Mouse (Mus musculus) heart, embryonic 11.5 days (tissue): ENCODE results near the gene Cd151. TPM values are rescaled to one million over a fixed set of nuclear protein-coding genes. Genes with fewer than 3 reads are reported as not detected.

Experiments used
- ATAC-seq: fragments of 200-750 bp; cut with Nextera tagmentation; replicated peaks from 2 replicates; pipeline ENCODE4 v1.8.0; 2017; ENCODE audit warnings: moderate library complexity; ENCODE audit not compliant: insufficient number of reproducible peaks, low FRiP score, low TSS enrichment
- H3K27ac ChIP-seq: fragments of 300-500 bp; sonication (generic); 2 replicates; pipeline ENCODE4 v1.5.1; 2014; ENCODE audit warnings: mild to moderate bottlenecking, low read depth, low read length
- H3K27me3 ChIP-seq: fragments of 300-500 bp; sonication (generic); 2 replicates; pipeline ENCODE4 v1.6.1; 2014; ENCODE audit warnings: mild to moderate bottlenecking, low read length, mixed read lengths; ENCODE audit not compliant: control insufficient read depth, insufficient read depth
- H3K36me3 ChIP-seq: fragments of 300-500 bp; sonication (generic); 2 replicates; pipeline ENCODE4 v1.6.1; 2014; ENCODE audit warnings: mild to moderate bottlenecking, low read length, moderate library complexity, mixed read lengths; ENCODE audit not compliant: control insufficient read depth, insufficient read depth
- H3K4me1 ChIP-seq: fragments of 300-500 bp; sonication (generic); 2 replicates; pipeline ENCODE4 v1.6.1; 2014; ENCODE audit warnings: low read length; ENCODE audit not compliant: control insufficient read depth, insufficient read depth
- H3K4me2 ChIP-seq: fragments of 300-500 bp; sonication (generic); 2 replicates; pipeline ENCODE4 v1.6.1; 2014; ENCODE audit warnings: mild to moderate bottlenecking, moderate library complexity
- H3K4me3 ChIP-seq: fragments of 300-500 bp; sonication (generic); 2 replicates; pipeline ENCODE4 v1.5.1; 2014; ENCODE audit warnings: low read depth, low read length
- H3K9ac ChIP-seq: fragments of 300-500 bp; sonication (generic); 2 replicates; pipeline ENCODE4 v1.6.1; 2014; ENCODE audit warnings: mild to moderate bottlenecking, low read depth, low read length, moderate library complexity
- H3K9me3 ChIP-seq: fragments of 300-500 bp; sonication (generic); replicated peaks from 2 replicates; pipeline ENCODE4 v1.6.1; 2016; ENCODE audit warnings: low read length; ENCODE audit not compliant: control insufficient read depth
- WGBS: fragments of 180-500 bp; shearing (Covaris S2); extraction: QIAGEN DNeasy Blood & Tissue Kit; methylation state at CpG from one replicate; pipeline ENCODE4 v1.1.7; 2014; ENCODE audit not compliant: insufficient replicate concordance; 5-methylcytosine and 5-hydroxymethylcytosine counted together
- polyA plus RNA-seq: library from polyadenylated mRNA; unstranded; fragments of >200 nt; fragmentation: Nextera tagmentation; extraction: Ambion mirVana; gene quantifications from 2 replicates; pipeline ENCODE4 v1.2.1, GENCODE M21; 2014

Gene Cd151
- polyA plus RNA-seq, 1 experiment from 2014 or later: 101 TPM

DNA sequence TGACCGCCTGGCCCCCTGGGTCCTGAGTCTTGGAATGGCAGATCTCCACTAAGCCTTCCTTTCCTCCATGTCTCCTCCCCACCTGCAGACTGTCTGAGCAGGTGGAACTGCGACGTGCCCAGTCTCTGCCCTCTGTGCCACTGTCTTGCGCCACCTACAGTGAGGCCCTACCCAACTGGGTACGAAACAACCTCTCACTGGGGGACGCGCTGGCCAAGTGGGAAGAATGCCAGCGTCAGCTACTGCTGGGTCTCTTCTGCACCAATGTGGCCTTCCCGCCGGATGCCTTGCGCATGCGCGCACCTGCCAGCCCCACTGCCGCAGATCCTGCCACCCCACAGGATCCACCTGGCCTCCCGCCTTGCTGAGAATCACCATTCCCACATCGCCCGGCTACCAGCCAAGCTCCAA is 7.9 kb upstream of the Cd151 start:
- no peak overlapping the region for H3K4me2 ChIP-seq
- H3K36me3 ChIP-seq: peaks cover 7% of the 10 kb centered on the region
- H3K9ac ChIP-seq: no peak overlapping the region
- 87% methylated on average over 17 of the region's 17 CpGs for WGBS
- no peaks in the 10 kb centered on the region for H3K9me3 ChIP-seq
- no peak overlapping the region for H3K4me3 ChIP-seq
- no peak for ATAC-seq
- peaks cover 29% of the 10 kb centered on the region for H3K4me1 ChIP-seq
- no peak overlapping the region for H3K27ac ChIP-seq
- peaks cover 39% of the 10 kb centered on the region for H3K27me3 ChIP-seq

DNA sequence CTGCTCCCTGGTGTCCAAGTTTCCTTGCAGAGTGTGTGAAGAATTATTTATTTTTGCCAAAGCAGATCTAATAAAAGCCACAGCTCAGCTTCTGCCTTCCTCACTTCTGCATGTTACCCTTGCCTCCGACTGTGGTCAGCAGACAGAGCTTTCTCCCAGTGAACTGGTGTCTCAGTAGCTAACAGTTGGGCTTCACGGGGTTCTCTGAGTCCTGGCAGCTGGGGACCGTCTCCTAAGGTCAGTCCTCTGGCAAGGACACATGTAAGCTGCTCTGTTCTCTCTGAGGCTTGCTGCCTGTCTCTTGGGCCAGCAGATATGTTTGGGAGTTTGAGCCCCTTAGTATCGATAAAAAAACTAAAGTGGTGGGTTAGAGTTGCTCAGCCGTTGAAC is 7.2 kb upstream of the Cd151 start:
- H3K4me3 ChIP-seq: no peak overlapping the region
- WGBS: 68% methylated on average over 5 of the region's 5 CpGs
- ATAC-seq: no peak

DNA sequence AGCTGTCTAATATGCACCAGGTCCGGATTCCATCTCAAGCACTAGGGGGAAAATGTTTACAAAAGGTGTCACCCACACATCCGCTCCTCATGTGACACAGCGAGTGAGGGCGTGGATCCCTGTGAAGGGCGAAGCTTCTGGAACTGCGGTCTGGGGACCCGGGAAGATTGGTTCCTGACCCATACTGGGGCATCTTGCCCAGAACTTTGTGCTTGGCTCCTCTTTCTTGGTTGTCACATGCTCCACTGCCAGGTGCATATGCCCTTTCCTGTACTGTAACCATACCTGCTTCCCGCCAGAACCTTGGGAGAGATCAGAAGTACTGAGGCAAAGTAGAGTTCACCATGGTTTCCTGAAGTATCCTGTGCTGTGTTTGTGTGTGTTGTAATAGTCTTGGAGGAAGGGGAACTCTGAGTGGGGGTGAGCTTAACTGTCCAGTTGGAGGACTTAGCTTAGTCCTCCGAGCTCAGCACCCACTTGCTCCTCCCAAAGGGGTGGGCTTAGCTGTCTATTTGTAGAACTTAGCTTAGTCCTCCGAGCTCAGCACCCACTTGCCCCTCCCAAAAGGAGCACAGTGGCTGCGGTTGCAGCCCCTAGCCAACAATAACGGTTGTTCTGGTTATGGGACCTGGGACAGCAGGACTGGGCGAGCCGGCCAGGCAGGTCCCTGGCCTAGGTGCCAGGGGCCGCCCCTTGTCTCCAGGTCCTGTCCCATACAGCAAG is 6.6 kb upstream of the Cd151 start, which contains the start of gene Cracr2b:
Cracr2b (plus strand) TSS at position 704 of the 723 bp plus-strand sequence.
- 68% methylated on average over 15 of the region's 15 CpGs for WGBS
- ATAC-seq: no peak
- Histone ChIP-seq H3K27ac (peak within 1 kb of the TSS; percentile 51), H3K9me3 (no peaks in the 10 kb centered on the region), H3K4me2 (peak within 1 kb of the TSS; percentile 98), H3K4me1 (peaks cover 39% of the 10 kb centered on the region), H3K36me3 (peaks cover 7% of the 10 kb centered on the region), H3K4me3 (peak within 1 kb of the TSS; percentile 60), H3K27me3 (peaks cover 50% of the 10 kb centered on the region), H3K9ac (peak within 1 kb of the TSS; percentile 66)

More for the DNA sequence above, 7.2 kb upstream of the Cd151 start:
- H3K36me3 ChIP-seq: peaks cover 7% of the 10 kb centered on the region
- H3K9ac ChIP-seq: 0 out of 2 replicates have a peak overlapping the region, but pooled peaks have one; percentile 10
- H3K9me3 ChIP-seq: no peaks in the 10 kb centered on the region
- H3K4me1 ChIP-seq: peaks cover 34% of the 10 kb centered on the region
- H3K27me3 ChIP-seq: peaks cover 44% of the 10 kb centered on the region
- H3K27ac ChIP-seq: no peak overlapping the region
- no peak overlapping the region for H3K4me2 ChIP-seq

DNA sequence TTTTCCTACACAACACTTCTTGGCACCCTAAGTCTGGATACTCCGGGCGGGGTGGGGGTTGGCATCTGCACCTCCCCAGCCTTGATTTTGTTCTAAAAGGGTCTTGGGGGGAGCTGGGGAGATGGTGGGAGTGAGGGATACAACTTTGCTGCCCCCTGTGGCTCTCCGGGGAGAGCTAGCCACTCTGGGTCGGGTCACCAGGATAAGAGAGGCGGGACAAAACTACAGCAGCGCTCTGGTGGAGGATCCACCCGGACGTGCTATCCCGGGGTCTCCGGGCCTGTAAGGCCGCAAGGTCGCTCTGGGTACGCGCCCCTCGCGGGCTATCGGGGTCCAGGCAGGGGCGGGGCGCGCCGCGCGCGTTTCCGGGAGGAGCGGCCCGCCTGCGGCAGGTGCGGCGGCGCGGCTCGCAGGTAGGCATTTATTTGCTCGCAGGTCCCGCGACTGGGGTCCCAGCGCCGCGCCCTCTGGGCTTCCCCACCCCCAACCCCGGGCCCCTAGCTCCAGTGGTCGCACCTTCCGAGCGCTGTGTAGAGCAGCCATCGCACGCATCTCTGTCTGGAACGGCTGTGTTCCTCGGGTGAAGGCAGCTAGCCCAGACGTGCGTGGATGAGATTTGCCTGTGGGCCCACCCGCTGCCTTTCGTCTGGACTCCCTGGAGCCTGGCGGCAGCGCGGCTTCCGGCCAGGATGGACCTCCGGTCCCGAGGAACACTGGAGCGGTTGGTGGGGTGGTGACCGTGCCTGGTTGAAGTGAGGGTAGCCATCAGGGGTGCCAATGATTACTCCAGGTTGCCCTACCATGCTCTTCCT is 5.5 kb upstream of the Cd151 start:
- H3K4me3 ChIP-seq: peak overlapping the region; percentile 60
- H3K36me3 ChIP-seq: peaks cover 7% of the 10 kb centered on the region
- ATAC-seq: no peak
- H3K9me3 ChIP-seq: no peaks in the 10 kb centered on the region
- H3K4me2 ChIP-seq: peak overlapping the region; percentile 98
- H3K4me1 ChIP-seq: peaks cover 36% of the 10 kb centered on the region
- H3K27ac ChIP-seq: peak overlapping the region; percentile 51
- WGBS: 3% methylated on average over 50 of the region's 59 CpGs
- H3K9ac ChIP-seq: peak overlapping the region; percentile 66
- H3K27me3 ChIP-seq: peaks cover 52% of the 10 kb centered on the region

DNA sequence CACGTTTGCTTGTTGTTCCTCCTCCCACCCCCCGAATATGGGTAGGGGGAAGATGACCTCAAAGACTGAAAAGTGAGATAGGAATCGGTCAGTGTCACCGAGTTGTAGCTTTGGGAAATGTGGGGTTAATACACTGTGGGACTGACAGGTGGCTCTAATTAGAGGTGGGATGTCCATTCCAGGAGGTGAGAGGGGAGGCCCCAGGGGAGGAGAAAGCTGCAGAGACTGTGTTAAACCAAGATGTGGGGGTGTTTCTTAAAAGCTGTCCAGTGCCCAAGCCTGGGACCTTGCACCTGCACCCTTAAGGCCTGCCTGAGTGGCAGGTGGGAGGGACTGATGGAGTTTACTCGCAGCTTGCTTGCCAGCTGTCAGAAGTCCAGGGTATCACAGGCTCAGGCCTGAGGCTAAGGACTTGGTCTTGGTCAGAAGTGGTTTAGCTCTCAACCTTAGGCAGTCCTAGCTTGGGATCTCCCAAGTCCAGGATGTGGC is 4.8 kb upstream of the Cd151 start:
- ATAC-seq: no peak
- Histone ChIP-seq H3K4me3 (peak overlapping the region; percentile 60), H3K4me2 (peak overlapping the region; percentile 98), H3K9ac (peak overlapping the region; percentile 66; the same call in 1 of the 2 replicates), H3K27me3 (peaks cover 52% of the 10 kb centered on the region), H3K4me1 (peaks cover 39% of the 10 kb centered on the region), H3K9me3 (no peaks in the 10 kb centered on the region), H3K36me3 (peaks cover 7% of the 10 kb centered on the region), H3K27ac (no peak overlapping the region)
- 15% methylated on average over 5 of the region's 5 CpGs for WGBS

DNA sequence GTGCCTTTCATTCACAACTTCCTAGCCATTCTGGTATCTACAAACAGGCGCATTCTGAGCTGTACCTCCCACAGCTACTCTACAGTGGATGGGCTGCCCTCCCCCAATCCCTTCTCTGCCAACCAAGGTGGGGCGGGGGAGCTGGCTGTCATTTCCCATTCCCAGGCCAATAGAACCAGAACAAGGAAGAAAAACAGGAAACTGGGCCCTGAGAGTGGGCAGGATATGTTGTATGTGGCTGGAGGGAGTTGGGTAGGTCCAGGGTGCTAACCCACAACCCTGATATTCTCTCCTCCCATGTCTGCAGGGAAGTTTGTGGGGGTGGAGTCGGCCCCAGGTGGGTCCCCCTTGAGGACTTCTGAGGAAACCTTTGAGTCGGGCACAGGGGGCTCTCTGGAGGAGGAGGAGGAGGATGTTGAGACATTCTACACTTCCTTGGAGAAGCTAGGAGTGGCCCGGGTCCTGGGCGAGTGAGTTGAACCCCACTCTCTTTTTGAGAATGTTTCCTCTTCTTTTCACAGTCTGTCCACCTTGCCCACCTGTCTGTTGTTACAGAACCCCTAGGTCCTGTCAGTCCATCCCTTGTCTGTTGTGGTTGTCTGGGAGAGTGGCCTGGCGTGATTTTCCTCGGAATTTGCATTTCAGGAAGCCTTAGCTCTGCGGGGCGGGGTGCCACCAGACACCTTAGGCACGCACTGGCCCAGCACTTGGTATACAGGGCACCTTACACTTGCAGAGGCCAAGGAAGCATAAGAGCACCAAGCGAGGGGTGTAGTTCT is 3.2 kb upstream of the Cd151 start:
- H3K4me1 ChIP-seq: peaks cover 50% of the 10 kb centered on the region
- H3K9ac ChIP-seq: peak overlapping the region; percentile 48
- H3K27me3 ChIP-seq: peaks cover 52% of the 10 kb centered on the region
- no peak overlapping the region for H3K27ac ChIP-seq
- ATAC-seq: no peak
- peak overlapping the region; percentile 31 for H3K4me3 ChIP-seq
- H3K4me2 ChIP-seq: peak overlapping the region; percentile 54
- 19% methylated on average over 12 of the region's 12 CpGs for WGBS
- no peaks in the 10 kb centered on the region for H3K9me3 ChIP-seq
- H3K36me3 ChIP-seq: peaks cover 3% of the 10 kb centered on the region

DNA sequence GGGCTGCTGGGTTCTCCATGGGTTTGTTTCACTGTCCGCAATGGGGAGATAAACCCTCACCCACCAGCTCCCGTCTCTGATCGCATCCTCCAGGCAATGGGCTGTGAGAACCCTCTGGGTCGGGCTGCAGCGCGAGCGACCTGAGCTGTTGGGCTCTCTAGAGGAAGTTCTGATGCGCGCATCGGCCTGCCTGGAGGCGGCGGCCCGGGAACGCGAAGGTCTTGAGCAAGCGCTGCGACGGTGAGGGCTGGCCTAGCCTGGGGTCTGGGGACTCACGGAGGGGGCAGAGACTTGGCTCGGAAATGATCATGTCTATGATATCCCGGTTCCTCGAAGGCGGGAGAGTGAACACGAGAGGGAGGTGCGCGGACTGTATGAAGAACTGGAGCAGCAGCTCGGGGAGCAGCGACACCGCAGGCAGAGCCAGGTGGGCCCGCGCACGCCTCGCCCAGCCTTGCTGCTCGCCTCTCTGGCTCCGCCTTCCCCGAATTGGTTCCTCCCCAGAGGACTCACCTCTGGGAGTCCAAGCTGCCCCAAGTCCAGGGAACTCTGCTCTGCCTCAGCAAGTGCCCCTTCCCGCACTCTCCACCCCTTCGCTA is 2.5 kb upstream of the Cd151 start:
- WGBS: 5% methylated on average over 33 of the region's 38 CpGs
- peaks cover 52% of the 10 kb centered on the region for H3K27me3 ChIP-seq
- no peak for ATAC-seq

More for the DNA sequence above, 2.5 kb upstream of the Cd151 start:
- Histone ChIP-seq H3K9me3 (no peaks in the 10 kb centered on the region), H3K9ac (peak overlapping the region; percentile 48), H3K4me3 (peak overlapping the region; percentile 31), H3K4me2 (peak overlapping the region; percentile 54), H3K4me1 (peaks cover 57% of the 10 kb centered on the region), H3K36me3 (0 out of 2 replicates have a peak, but pooled peaks cover 2% of the 10 kb centered on the region), H3K27ac (no peak overlapping the region)
